Mouse (Mus musculus): ENCODE measurements around the gene Rbfox3. TPM values are rescaled to one million over a fixed set of nuclear protein-coding genes. Genes with fewer than 3 reads are reported as not detected.

Gene Rbfox3
- polyA plus RNA-seq, 1 experiment from 2014 or later = 0.09 TPM

DNA sequence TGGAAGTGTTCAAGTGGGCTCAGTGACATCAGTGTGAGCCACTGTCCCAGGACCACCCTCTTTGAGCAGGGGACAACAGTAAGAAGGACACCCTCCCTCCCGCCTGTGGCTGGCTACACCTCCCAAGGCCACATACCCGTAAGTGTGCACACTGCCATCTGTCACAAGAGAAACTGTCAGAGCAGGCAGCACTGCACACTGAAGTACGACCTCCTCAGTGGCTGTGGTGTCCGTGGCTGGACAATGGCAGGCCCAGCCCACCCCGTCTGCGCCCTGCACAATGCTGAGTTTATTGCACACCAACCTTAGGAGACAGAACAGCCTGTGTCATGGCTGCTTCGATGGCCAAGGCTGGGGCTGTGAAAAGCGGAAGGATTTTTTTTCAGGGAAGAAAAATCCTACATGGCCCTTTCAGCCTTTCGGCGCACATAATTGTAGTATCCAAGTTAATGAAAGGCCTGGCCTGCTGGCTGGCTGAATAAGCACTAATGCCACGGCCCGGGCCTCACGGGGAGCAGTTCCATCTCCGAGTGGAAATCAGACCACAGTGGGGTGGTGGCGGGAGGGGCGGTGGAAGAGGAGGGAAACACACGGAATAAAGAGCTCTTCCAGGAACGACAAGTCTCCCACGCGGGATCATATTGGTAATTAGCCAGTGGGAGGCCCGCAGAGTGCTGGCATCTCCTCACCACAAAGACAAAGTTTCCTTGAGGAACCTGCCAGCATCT is 14.1 kb downstream of the Rbfox3 start:
- 80% methylated on average over 21 of the region's 21 CpGs for WGBS
- ATAC-seq (replicated peaks; ENCODE audit: extremely low read depth, insufficient read depth, low FRiP score) = no peak
- H3K27me3 ChIP-seq (ENCODE audit: control insufficient read depth, insufficient read depth, low read length) = peaks cover 38% of the 10 kb centered on the region
- no peaks in the 10 kb centered on the region for H3K36me3 ChIP-seq (ENCODE audit: control insufficient read depth, insufficient read depth)
- no peak overlapping the region for H3K4me2 ChIP-seq (ENCODE audit: low read depth, low read length)
- H3K9me3 ChIP-seq (replicated peaks; ENCODE audit: control insufficient read depth, low read length) = no peaks in the 10 kb centered on the region
- H3K27ac ChIP-seq (ENCODE audit: low read length) = no peak overlapping the region
- no peaks in the 10 kb centered on the region for H3K4me1 ChIP-seq (ENCODE audit: control insufficient read depth, insufficient read depth, low read length)
- no peak overlapping the region for H3K9ac ChIP-seq (ENCODE audit: low read length)
- no peak overlapping the region for H3K4me3 ChIP-seq (ENCODE audit: low read length)

DNA sequence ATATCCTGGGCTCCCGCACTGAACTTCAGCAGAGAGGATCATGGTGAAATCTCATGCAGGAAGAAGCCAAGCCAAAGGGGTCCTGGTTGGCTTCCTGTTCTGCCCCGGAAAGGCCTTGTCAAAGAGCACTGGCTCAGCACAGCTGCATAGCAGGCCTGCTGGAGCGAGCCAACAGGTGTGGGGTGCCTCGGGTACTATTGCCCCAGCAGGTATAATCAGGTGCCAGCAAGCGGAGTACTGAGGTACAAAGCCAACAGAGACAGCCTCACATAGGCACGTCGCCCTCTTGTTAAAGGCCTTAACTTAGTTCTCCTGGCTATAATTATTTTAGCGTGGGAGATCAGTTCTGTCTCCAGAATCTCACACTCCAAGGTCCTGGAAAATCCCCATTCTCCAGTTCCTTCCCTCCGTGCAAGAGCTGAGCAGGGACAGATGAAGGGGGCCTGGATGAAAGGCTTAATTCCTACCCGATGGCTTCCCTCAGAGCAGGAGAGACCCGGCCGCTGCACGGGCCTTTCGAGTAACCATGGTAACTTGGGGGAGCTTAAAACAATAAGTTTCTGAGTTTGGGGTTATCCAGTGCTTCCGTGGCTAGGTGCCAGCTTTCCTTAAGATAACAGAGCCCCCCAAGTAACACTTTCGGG is 15.2 kb downstream of the Rbfox3 start:
- H3K27ac ChIP-seq (ENCODE audit: low read length) = no peak overlapping the region
- no peak overlapping the region for H3K4me2 ChIP-seq (ENCODE audit: low read depth, low read length)
- WGBS = 63% methylated on average over 16 of the region's 16 CpGs
- H3K4me3 ChIP-seq (ENCODE audit: low read length) = no peak overlapping the region
- H3K9ac ChIP-seq (ENCODE audit: low read length) = no peak overlapping the region
- peaks cover 31% of the 10 kb centered on the region for H3K27me3 ChIP-seq (ENCODE audit: control insufficient read depth, insufficient read depth, low read length)
- no peaks in the 10 kb centered on the region for H3K36me3 ChIP-seq (ENCODE audit: control insufficient read depth, insufficient read depth)
- no peaks in the 10 kb centered on the region for H3K9me3 ChIP-seq (replicated peaks; ENCODE audit: control insufficient read depth, low read length)
- no peaks in the 10 kb centered on the region for H3K4me1 ChIP-seq (ENCODE audit: control insufficient read depth, insufficient read depth, low read length)
- no peak for ATAC-seq (replicated peaks; ENCODE audit: extremely low read depth, insufficient read depth, low FRiP score)

- Histone ChIP-seq H3K27ac (ENCODE audit: low read length) (no peak overlapping the region), H3K4me3 (ENCODE audit: low read length) (no peak overlapping the region), H3K27me3 (ENCODE audit: control insufficient read depth, insufficient read depth, low read length) (peaks cover 25% of the 10 kb centered on the region), H3K4me1 (ENCODE audit: control insufficient read depth, insufficient read depth, low read length) (no peaks in the 10 kb centered on the region), H3K4me2 (ENCODE audit: low read depth, low read length) (no peak overlapping the region), H3K9ac (ENCODE audit: low read length) (no peak overlapping the region), H3K36me3 (ENCODE audit: control insufficient read depth, insufficient read depth) (no peaks in the 10 kb centered on the region), H3K9me3 (replicated peaks; ENCODE audit: control insufficient read depth, low read length) (no peaks in the 10 kb centered on the region)
- no peak for ATAC-seq (replicated peaks; ENCODE audit: extremely low read depth, insufficient read depth, low FRiP score)
- 74% methylated on average over 5 of the region's 5 CpGs for WGBS
Observed at GRCm38 (mm10) chr11:118894835-118895234, 16.6 kb downstream of the Rbfox3 start.

GRCm38 (mm10) chr11:118894196-118894595 is 17.2 kb downstream of the Rbfox3 start:
- H3K36me3 ChIP-seq (ENCODE audit: control insufficient read depth, insufficient read depth) = no peaks in the 10 kb centered on the region
- no peak overlapping the region for H3K27ac ChIP-seq (ENCODE audit: low read length)
- no peak overlapping the region for H3K4me2 ChIP-seq (ENCODE audit: low read depth, low read length)
- no peak overlapping the region for H3K4me3 ChIP-seq (ENCODE audit: low read length)
- no peaks in the 10 kb centered on the region for H3K4me1 ChIP-seq (ENCODE audit: control insufficient read depth, insufficient read depth, low read length)
- peaks cover 19% of the 10 kb centered on the region for H3K27me3 ChIP-seq (ENCODE audit: control insufficient read depth, insufficient read depth, low read length)
- no peaks in the 10 kb centered on the region for H3K9me3 ChIP-seq (replicated peaks; ENCODE audit: control insufficient read depth, low read length)
- ATAC-seq (replicated peaks; ENCODE audit: extremely low read depth, insufficient read depth, low FRiP score) = no peak
- 80% methylated on average over 4 of the region's 4 CpGs for WGBS
- no peak overlapping the region for H3K9ac ChIP-seq (ENCODE audit: low read length)

DNA sequence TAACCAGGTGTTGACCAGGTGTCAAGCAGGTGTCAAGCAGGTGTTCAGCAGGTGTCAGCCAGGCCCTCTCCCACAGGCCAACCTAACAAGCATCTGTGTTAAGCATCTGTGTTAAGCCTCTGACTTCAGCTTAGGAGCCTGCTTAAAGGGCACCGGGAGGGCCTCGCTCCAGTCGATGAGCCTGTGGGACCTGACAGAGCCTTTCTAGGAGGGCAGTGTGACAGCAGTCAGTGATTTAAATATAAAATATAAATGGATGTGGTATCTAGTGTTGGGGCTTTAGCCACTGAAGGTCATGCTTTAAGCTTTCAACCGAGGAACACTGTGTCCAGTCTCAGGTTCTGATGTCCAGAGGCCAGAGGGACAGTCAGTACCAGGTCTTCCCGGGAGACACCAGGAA is 18.5 kb downstream of the Rbfox3 start:
- no peak overlapping the region for H3K4me3 ChIP-seq (ENCODE audit: low read length)
- H3K27ac ChIP-seq (ENCODE audit: low read length) = no peak overlapping the region
- 84% methylated on average over 5 of the region's 5 CpGs for WGBS
- H3K36me3 ChIP-seq (ENCODE audit: control insufficient read depth, insufficient read depth) = no peaks in the 10 kb centered on the region
- no peak overlapping the region for H3K4me2 ChIP-seq (ENCODE audit: low read depth, low read length)
- H3K9ac ChIP-seq (ENCODE audit: low read length) = no peak overlapping the region
- H3K27me3 ChIP-seq (ENCODE audit: control insufficient read depth, insufficient read depth, low read length) = peaks cover 13% of the 10 kb centered on the region
- H3K9me3 ChIP-seq (replicated peaks; ENCODE audit: control insufficient read depth, low read length) = no peaks in the 10 kb centered on the region
- H3K4me1 ChIP-seq (ENCODE audit: control insufficient read depth, insufficient read depth, low read length) = no peaks in the 10 kb centered on the region
- ATAC-seq (replicated peaks; ENCODE audit: extremely low read depth, insufficient read depth, low FRiP score) = no peak

DNA sequence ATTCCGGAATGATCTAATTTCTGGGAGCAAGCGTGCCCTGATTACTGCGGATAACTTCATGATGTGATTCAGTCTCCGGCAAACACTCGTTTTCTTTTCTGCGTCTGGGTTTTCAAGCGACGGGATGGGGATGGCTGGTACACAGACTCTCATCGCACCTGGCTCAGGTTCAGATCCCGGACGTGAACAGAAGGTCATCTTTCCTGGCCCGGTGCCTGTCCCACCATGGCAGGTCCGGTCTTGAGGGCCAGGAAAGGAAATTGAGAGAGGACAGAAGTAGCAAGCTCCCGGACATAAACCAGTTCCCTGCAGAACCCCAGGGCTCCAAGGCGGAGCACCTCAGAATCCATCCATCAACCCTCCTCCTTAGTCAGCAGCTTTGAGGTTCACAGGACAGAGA is 19.9 kb downstream of the Rbfox3 start:
- 82% methylated on average over 15 of the region's 15 CpGs for WGBS
- no peak overlapping the region for H3K4me3 ChIP-seq (ENCODE audit: low read length)

GRCm38 (mm10) chr11:118890992-118891398 is 20.4 kb downstream of the Rbfox3 start:
- no peak for ATAC-seq (replicated peaks; ENCODE audit: extremely low read depth, insufficient read depth, low FRiP score)
- H3K4me1 ChIP-seq (ENCODE audit: control insufficient read depth, insufficient read depth, low read length) = no peaks in the 10 kb centered on the region
- no peaks in the 10 kb centered on the region for H3K36me3 ChIP-seq (ENCODE audit: control insufficient read depth, insufficient read depth)
- no peaks in the 10 kb centered on the region for H3K9me3 ChIP-seq (replicated peaks; ENCODE audit: control insufficient read depth, low read length)
- H3K9ac ChIP-seq (ENCODE audit: low read length) = no peak overlapping the region
- 83% methylated on average over 16 of the region's 16 CpGs for WGBS
- peaks cover 5% of the 10 kb centered on the region; the same call in 1 of the 2 replicates for H3K27me3 ChIP-seq (ENCODE audit: control insufficient read depth, insufficient read depth, low read length)
- no peak overlapping the region for H3K27ac ChIP-seq (ENCODE audit: low read length)
- H3K4me3 ChIP-seq (ENCODE audit: low read length) = no peak overlapping the region
- H3K4me2 ChIP-seq (ENCODE audit: low read depth, low read length) = no peak overlapping the region

More for the DNA sequence above, 19.9 kb downstream of the Rbfox3 start:
- ATAC-seq (replicated peaks; ENCODE audit: extremely low read depth, insufficient read depth, low FRiP score) = no peak
- Histone ChIP-seq H3K27me3 (ENCODE audit: control insufficient read depth, insufficient read depth, low read length) (peaks cover 5% of the 10 kb centered on the region; the same call in 1 of the 2 replicates), H3K9ac (ENCODE audit: low read length) (no peak overlapping the region), H3K4me2 (ENCODE audit: low read depth, low read length) (no peak overlapping the region), H3K36me3 (ENCODE audit: control insufficient read depth, insufficient read depth) (no peaks in the 10 kb centered on the region), H3K4me1 (ENCODE audit: control insufficient read depth, insufficient read depth, low read length) (no peaks in the 10 kb centered on the region), H3K27ac (ENCODE audit: low read length) (no peak overlapping the region), H3K9me3 (replicated peaks; ENCODE audit: control insufficient read depth, low read length) (no peaks in the 10 kb centered on the region)

GRCm38 (mm10) chr11:118890474-118890873 is 20.9 kb downstream of the Rbfox3 start:
- no peak overlapping the region for H3K4me3 ChIP-seq (ENCODE audit: low read length)
- peaks cover 5% of the 10 kb centered on the region; the same call in 1 of the 2 replicates for H3K27me3 ChIP-seq (ENCODE audit: control insufficient read depth, insufficient read depth, low read length)
- no peak overlapping the region for H3K27ac ChIP-seq (ENCODE audit: low read length)
- H3K9ac ChIP-seq (ENCODE audit: low read length) = no peak overlapping the region
- no peaks in the 10 kb centered on the region for H3K4me1 ChIP-seq (ENCODE audit: control insufficient read depth, insufficient read depth, low read length)
- H3K9me3 ChIP-seq (replicated peaks; ENCODE audit: control insufficient read depth, low read length) = no peaks in the 10 kb centered on the region
- H3K4me2 ChIP-seq (ENCODE audit: low read depth, low read length) = no peak overlapping the region
- ATAC-seq (replicated peaks; ENCODE audit: extremely low read depth, insufficient read depth, low FRiP score) = no peak
- WGBS = 46% methylated on average over 5 of the region's 5 CpGs
- H3K36me3 ChIP-seq (ENCODE audit: control insufficient read depth, insufficient read depth) = no peaks in the 10 kb centered on the region

GRCm38 (mm10) chr11:118889500-118889899 is 21.9 kb downstream of the Rbfox3 start:
- WGBS = 75% methylated on average over 4 of the region's 4 CpGs

More at GRCm38 (mm10) chr11:118889500-118889899, 21.9 kb downstream of the Rbfox3 start:
- Histone ChIP-seq H3K36me3 (ENCODE audit: control insufficient read depth, insufficient read depth) (no peaks in the 10 kb centered on the region), H3K27ac (ENCODE audit: low read length) (no peak overlapping the region), H3K4me2 (ENCODE audit: low read depth, low read length) (no peak overlapping the region), H3K27me3 (ENCODE audit: control insufficient read depth, insufficient read depth, low read length) (peaks cover 5% of the 10 kb centered on the region; the same call in 1 of the 2 replicates), H3K9ac (ENCODE audit: low read length) (no peak overlapping the region), H3K4me1 (ENCODE audit: control insufficient read depth, insufficient read depth, low read length) (no peaks in the 10 kb centered on the region), H3K4me3 (ENCODE audit: low read length) (no peak overlapping the region), H3K9me3 (replicated peaks; ENCODE audit: control insufficient read depth, low read length) (no peaks in the 10 kb centered on the region)
- no peak for ATAC-seq (replicated peaks; ENCODE audit: extremely low read depth, insufficient read depth, low FRiP score)

Measured in heart, embryonic 16.5 days (tissue).